Mouse (Mus musculus): ENCODE results near the gene Trem1.
A peak's percentile ranks its signal among the peaks of the same experiment; 100 is the strongest.

DNA sequence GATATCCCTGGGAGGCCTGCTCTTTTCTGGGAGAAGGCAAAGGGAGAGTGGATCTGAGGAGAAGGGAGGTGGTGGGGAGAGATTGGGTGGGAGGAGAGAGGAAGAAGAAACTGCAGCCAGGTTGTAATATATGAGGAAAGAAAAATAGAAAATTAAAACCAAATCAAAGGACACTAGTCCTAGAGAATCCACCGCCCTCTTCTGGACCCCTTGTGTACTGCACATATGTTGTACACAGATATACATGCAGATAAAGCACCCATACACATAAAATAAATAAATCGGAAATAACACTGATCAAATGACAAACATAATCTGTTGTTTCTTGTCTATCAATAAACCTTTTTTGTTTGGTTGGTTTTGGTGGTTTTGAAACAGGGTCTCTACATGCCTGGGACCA is 54.7 kb downstream of the Trem1 start:
- TF ChIP-seq EP300 (IDR thresholded peaks at IDR 0.05; ENCODE audit: low read depth) (no peak), CTCF (IDR thresholded peaks at IDR 0.05; ENCODE audit: low read depth) (peak; percentile 60)
